Mouse (Mus musculus) heart, embryonic 11.5 days (tissue): ENCODE measurements at regions not wholly inside any gene's neighbourhood (a gene's known extent, or its start where the extent isn't known, plus 50 kb on each side); places are given as distances from the start of the nearest gene placed in this dataset.
A peak's percentile ranks its signal among the peaks of the same experiment; 100 is the strongest.

Experiments
- ATAC-seq: fragments of 200-750 bp; cut with Nextera tagmentation; replicated peaks from 2 replicates; pipeline ENCODE4 v1.8.0; 2017; ENCODE audit warnings: moderate library complexity; ENCODE audit not compliant: insufficient number of reproducible peaks, low FRiP score, low TSS enrichment
- H3K27ac ChIP-seq: fragments of 300-500 bp; sonication (generic); 2 replicates; pipeline ENCODE4 v1.5.1; 2014; ENCODE audit warnings: mild to moderate bottlenecking, low read depth, low read length
- H3K27me3 ChIP-seq: fragments of 300-500 bp; sonication (generic); 2 replicates; pipeline ENCODE4 v1.6.1; 2014; ENCODE audit warnings: mild to moderate bottlenecking, low read length, mixed read lengths; ENCODE audit not compliant: control insufficient read depth, insufficient read depth
- H3K36me3 ChIP-seq: fragments of 300-500 bp; sonication (generic); 2 replicates; pipeline ENCODE4 v1.6.1; 2014; ENCODE audit warnings: mild to moderate bottlenecking, low read length, moderate library complexity, mixed read lengths; ENCODE audit not compliant: control insufficient read depth, insufficient read depth
- H3K4me1 ChIP-seq: fragments of 300-500 bp; sonication (generic); 2 replicates; pipeline ENCODE4 v1.6.1; 2014; ENCODE audit warnings: low read length; ENCODE audit not compliant: control insufficient read depth, insufficient read depth
- H3K4me2 ChIP-seq: fragments of 300-500 bp; sonication (generic); 2 replicates; pipeline ENCODE4 v1.6.1; 2014; ENCODE audit warnings: mild to moderate bottlenecking, moderate library complexity
- H3K4me3 ChIP-seq: fragments of 300-500 bp; sonication (generic); 2 replicates; pipeline ENCODE4 v1.5.1; 2014; ENCODE audit warnings: low read depth, low read length
- H3K9ac ChIP-seq: fragments of 300-500 bp; sonication (generic); 2 replicates; pipeline ENCODE4 v1.6.1; 2014; ENCODE audit warnings: mild to moderate bottlenecking, low read depth, low read length, moderate library complexity
- H3K9me3 ChIP-seq: fragments of 300-500 bp; sonication (generic); replicated peaks from 2 replicates; pipeline ENCODE4 v1.6.1; 2016; ENCODE audit warnings: low read length; ENCODE audit not compliant: control insufficient read depth
- WGBS: fragments of 180-500 bp; shearing (Covaris S2); extraction: QIAGEN DNeasy Blood & Tissue Kit; methylation state at CpG from one replicate; pipeline ENCODE4 v1.1.7; 2014; ENCODE audit not compliant: insufficient replicate concordance; 5-methylcytosine and 5-hydroxymethylcytosine counted together

DNA sequence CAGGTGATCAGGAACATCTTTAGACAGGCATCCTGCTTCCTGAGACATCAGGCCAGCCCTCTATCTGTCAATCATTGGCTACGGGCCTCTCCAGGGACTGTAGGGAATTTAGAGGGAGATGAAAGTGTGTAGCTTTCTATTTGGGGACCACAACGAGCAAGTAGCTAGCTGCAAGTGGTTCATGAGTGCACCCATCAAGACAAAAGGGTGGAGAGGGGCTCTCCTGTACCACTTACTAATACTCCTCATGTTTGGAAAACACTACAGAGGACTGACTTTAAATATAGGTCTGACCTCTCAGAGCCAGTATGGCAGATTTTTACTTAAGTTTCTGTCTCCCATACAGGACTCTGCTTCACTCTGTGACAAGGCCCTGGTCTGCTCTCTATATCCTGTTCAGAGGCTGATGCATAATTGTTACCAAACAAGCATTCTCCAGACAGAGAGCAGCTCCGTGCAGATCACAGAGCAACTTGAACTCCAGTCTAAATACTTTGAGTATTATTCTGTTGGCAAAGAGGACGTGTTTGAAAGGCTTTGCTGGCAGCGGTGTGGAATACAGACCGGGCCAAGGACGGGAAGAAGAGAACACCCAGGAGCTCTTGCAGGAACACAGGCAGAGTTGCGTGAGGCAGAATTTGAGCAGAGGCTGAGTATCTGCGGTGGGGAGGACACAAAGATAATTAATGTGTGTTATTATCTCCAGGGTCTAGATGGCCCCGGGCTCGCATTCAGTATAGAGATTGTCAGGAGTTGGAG, 56.2 kb upstream of the Gm6993 start:
- 51% methylated on average over 11 of the region's 11 CpGs for WGBS
- H3K36me3 ChIP-seq: no peaks in the 10 kb centered on the region
- H3K4me1 ChIP-seq: peaks cover 8% of the 10 kb centered on the region
- no peak overlapping the region for H3K4me2 ChIP-seq
- no peak overlapping the region; the same call in 1 of the 2 replicates for H3K9ac ChIP-seq
- no peak for ATAC-seq
- no peaks in the 10 kb centered on the region for H3K9me3 ChIP-seq
- no peak overlapping the region for H3K4me3 ChIP-seq
- H3K27ac ChIP-seq: peak overlapping the region; percentile 54; the same call in 1 of the 2 replicates
- H3K27me3 ChIP-seq: 0 out of 2 replicates have a peak, but pooled peaks cover 3% of the 10 kb centered on the region

DNA sequence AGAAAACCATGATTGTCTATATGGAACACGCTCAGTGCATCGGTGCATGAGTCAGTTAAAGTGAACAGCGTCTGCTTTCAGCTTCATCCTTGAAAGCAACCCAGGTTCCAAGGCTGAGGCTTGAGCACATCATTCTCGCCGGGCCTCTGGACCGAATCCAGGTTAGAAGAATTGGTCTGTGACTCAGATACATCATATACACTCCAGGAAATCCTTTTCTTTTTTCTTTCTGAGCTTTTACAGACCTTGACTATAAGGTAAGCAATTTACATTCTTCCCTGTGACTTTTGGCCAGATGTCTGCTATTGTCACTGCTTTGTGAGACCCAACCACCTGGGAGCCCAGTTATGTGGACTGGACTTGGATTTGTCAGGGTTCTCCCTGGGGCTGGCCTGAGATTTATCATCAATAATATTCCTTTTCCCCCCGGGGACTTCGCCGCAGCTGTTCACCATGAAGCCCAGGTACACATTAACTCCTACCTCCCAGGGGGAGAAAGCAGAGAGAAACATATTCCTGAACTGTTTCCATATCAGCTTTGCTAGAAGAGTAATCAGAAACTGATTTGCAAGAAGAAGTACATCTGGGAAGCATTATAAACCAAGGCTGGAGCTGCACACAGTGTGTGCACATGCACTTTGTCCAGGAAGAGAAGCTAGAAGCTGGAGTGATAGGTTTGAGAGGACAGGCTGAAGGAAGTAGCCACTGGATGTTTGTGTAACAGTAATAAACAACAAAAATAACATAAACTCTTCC, 55.2 kb upstream of the Gm6993 start:
- Histone ChIP-seq H3K9ac (no peak overlapping the region), H3K4me3 (no peak overlapping the region), H3K27me3 (0 out of 2 replicates have a peak, but pooled peaks cover 3% of the 10 kb centered on the region), H3K27ac (no peak overlapping the region), H3K4me2 (no peak overlapping the region), H3K9me3 (no peaks in the 10 kb centered on the region), H3K36me3 (no peaks in the 10 kb centered on the region), H3K4me1 (peaks cover 8% of the 10 kb centered on the region)
- WGBS: 82% methylated on average over 9 of the region's 9 CpGs
- no peak for ATAC-seq

DNA sequence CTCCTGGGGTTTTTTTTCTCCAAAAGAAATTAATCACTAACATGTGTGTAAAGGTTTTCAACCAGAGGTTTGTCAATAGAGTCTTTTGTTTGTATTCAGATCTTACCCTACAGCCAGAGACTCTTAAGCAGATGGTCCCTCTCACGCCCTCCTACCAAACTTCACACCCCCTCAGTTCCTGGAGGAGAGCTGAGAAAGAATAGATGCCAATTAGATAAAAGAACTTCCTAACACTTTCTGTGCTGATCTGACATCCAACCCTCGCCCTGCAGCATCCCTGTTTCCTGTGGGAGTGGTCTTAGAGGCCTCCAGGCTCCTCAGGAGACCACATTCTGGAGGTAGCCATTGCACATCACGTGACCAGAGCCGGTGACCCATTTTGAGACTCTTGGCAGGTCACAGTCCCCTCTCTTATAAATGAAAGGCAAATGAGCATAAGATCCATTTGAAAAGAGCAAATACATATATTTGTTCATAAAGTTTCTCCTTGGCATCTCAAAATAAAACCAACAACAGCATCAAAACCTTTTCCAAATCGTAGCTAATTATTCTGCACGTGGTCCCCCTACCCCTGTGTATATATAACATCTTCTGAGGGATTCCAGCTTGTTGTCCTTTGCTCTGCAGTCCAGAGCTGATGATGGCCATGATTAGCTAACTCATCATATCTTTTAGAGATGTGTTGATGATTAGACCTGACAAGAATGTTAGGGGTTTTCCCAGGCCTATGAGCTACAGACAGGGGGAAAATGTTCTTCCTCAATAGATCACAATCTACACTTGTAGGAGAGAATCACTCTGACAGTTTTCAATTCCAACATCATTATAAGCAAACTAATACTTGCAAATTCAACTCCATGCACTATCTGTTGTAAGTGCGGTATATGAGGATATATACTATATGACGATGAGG, 54.4 kb upstream of the Gm6993 start:
- WGBS: 66% methylated on average over 8 of the region's 8 CpGs
- Histone ChIP-seq H3K9ac (no peak overlapping the region), H3K4me1 (peaks cover 8% of the 10 kb centered on the region), H3K9me3 (no peaks in the 10 kb centered on the region), H3K4me2 (no peak overlapping the region), H3K36me3 (no peaks in the 10 kb centered on the region), H3K27ac (no peak overlapping the region), H3K4me3 (no peak overlapping the region), H3K27me3 (0 out of 2 replicates have a peak, but pooled peaks cover 3% of the 10 kb centered on the region)
- ATAC-seq: no peak

DNA sequence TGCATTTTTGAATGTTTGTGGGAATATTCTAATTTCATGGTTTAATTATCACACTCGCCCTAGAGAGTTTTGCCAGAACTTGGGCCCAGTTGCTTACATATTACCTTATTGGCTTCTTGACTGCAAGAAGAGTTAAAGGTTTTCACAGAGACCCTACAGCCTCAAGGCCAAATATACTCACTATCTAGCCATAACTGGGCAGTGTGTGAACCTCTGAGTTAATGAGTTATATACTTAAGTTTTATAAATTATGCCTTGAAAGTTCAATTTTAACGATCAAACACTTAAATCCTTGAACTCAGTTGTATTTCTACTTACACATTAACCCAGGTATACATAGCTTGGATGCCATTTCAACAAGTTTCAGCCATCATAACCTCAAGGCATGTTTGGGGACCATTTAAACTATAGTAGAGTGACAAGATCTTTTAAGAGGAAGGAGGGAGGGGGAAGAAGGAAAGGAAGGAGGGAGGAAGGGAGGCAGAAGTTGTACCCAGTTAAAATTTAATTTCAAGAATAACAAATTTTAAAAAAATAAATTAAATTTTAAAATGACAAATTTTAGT, 52.5 kb upstream of the Gm6993 start:
- Histone ChIP-seq H3K9me3 (no peaks in the 10 kb centered on the region), H3K4me3 (no peak overlapping the region), H3K27me3 (0 out of 2 replicates have a peak, but pooled peaks cover 3% of the 10 kb centered on the region), H3K4me2 (no peak overlapping the region), H3K36me3 (no peaks in the 10 kb centered on the region), H3K27ac (no peak overlapping the region), H3K9ac (no peak overlapping the region), H3K4me1 (peaks cover 8% of the 10 kb centered on the region)
- WGBS: 82% methylated on average over 2 of the region's 2 CpGs
- no peak for ATAC-seq

DNA sequence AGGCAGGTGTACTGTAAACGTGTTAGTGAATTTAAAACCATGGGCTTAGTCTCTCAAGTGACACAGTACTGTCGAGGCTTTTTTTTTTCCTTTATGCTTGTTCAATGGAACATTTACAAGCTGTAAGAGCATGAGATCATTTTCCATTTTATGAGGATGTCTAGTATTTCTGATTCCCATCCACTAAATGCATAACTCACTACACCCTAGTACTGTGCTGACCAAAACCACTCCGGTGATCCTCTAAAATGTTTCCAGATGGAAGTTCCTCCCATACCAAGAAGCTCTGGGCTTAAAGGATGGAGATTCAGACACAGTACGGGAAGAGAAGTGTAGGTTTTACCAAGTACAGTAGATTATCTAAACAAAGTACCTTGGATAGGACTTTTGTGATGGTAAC, 50.3 kb upstream of the Gm6993 start:
- Histone ChIP-seq H3K36me3 (no peaks in the 10 kb centered on the region), H3K27ac (no peak overlapping the region), H3K27me3 (0 out of 2 replicates have a peak, but pooled peaks cover 3% of the 10 kb centered on the region), H3K4me2 (no peak overlapping the region), H3K9ac (no peak overlapping the region), H3K9me3 (no peaks in the 10 kb centered on the region), H3K4me1 (no peaks in the 10 kb centered on the region), H3K4me3 (no peak overlapping the region)
- 82% methylated on average over 4 of the region's 4 CpGs for WGBS
- ATAC-seq: no peak
